Mouse (Mus musculus) hindbrain, embryonic 13.5 days (tissue): ENCODE data around the gene Cdh11. TPM values are rescaled to one million over a fixed set of nuclear protein-coding genes. Genes with fewer than 3 reads are reported as not detected.

Experiments used
- ATAC-seq: fragments of 200-750 bp; cut with Nextera tagmentation; 2 replicates; pipeline ENCODE4 v1.8.0; 2017; ENCODE audit warnings: moderate TSS enrichment; ENCODE audit not compliant: low FRiP score
- H3K27ac ChIP-seq: fragments of 300-500 bp; sonication (generic); 2 replicates; pipeline ENCODE4 v1.5.1; 2015; ENCODE audit warnings: inconsistent platforms, mild to moderate bottlenecking, moderate library complexity
- H3K27me3 ChIP-seq: fragments of 300-500 bp; sonication (generic); 2 replicates; pipeline ENCODE4 v1.6.1; 2015; ENCODE audit warnings: mild to moderate bottlenecking, inconsistent platforms
- H3K36me3 ChIP-seq: fragments of 300-500 bp; sonication (generic); 2 replicates; pipeline ENCODE4 v1.6.1; 2015; ENCODE audit warnings: mild to moderate bottlenecking, inconsistent platforms
- H3K4me1 ChIP-seq: fragments of 300-500 bp; sonication (generic); replicated peaks from 2 replicates; pipeline ENCODE4 v1.6.1; 2015; ENCODE audit warnings: inconsistent platforms
- H3K4me2 ChIP-seq: fragments of 300-500 bp; sonication (generic); 2 replicates; pipeline ENCODE4 v1.6.1; 2015; ENCODE audit warnings: inconsistent platforms, mild to moderate bottlenecking, moderate library complexity
- H3K4me3 ChIP-seq: fragments of 300-500 bp; sonication (generic); 2 replicates; pipeline ENCODE4 v1.5.1; 2015; ENCODE audit warnings: mild to moderate bottlenecking, inconsistent platforms
- H3K9ac ChIP-seq: fragments of 300-500 bp; sonication (generic); 2 replicates; pipeline ENCODE4 v1.6.1; 2015; ENCODE audit warnings: mild to moderate bottlenecking, inconsistent platforms
- H3K9me3 ChIP-seq: fragments of 300-500 bp; sonication (generic); 2 replicates; pipeline ENCODE4 v1.6.1; 2016; ENCODE audit warnings: inconsistent platforms
- WGBS: fragments of 180-500 bp; shearing (Covaris S2); methylation state at CpG from one replicate; pipeline ENCODE4 v1.1.7; 2015; 5-methylcytosine and 5-hydroxymethylcytosine counted together
- polyA plus RNA-seq: library from polyadenylated mRNA; unstranded; fragments of >200 nt; fragmentation: Nextera tagmentation; extraction: Ambion mirVana; gene quantifications from 2 replicates; pipeline ENCODE4 v1.2.1, GENCODE M21; 2015

Cdh11 gene
- polyA plus RNA-seq, 1 experiment from 2014 or later = 34.9 TPM

GRCm38 (mm10) chr8:102753839-102754238, 31.6 kb downstream of the Cdh11 start:
- H3K9ac ChIP-seq = no peak overlapping the region
- no peaks in the 10 kb centered on the region for H3K4me1 ChIP-seq
- H3K4me3 ChIP-seq = no peak overlapping the region
- 88% methylated on average over 5 of the region's 5 CpGs for WGBS
- no peaks in the 10 kb centered on the region for H3K9me3 ChIP-seq
- no peaks in the 10 kb centered on the region for H3K36me3 ChIP-seq
- no peak overlapping the region for H3K27ac ChIP-seq
- H3K4me2 ChIP-seq = no peak overlapping the region
- H3K27me3 ChIP-seq = no peaks in the 10 kb centered on the region
- no peak for ATAC-seq

GRCm38 (mm10) chr8:102742940-102743339, 42.5 kb downstream of the Cdh11 start:
- Histone ChIP-seq H3K27ac (no peak overlapping the region), H3K9ac (no peak overlapping the region), H3K36me3 (no peaks in the 10 kb centered on the region), H3K4me2 (no peak overlapping the region), H3K27me3 (no peaks in the 10 kb centered on the region), H3K4me1 (peaks cover 19% of the 10 kb centered on the region), H3K4me3 (no peak overlapping the region), H3K9me3 (no peaks in the 10 kb centered on the region)
- ATAC-seq = no peak
- WGBS = 87% methylated on average over 3 of the region's 3 CpGs

- Histone ChIP-seq H3K4me1 (peaks cover 19% of the 10 kb centered on the region), H3K27ac (no peak overlapping the region), H3K36me3 (no peaks in the 10 kb centered on the region), H3K27me3 (no peaks in the 10 kb centered on the region), H3K4me2 (no peak overlapping the region), H3K9me3 (no peaks in the 10 kb centered on the region), H3K4me3 (no peak overlapping the region), H3K9ac (no peak overlapping the region)
- no peak for ATAC-seq
- WGBS = 72% methylated on average over 5 of the region's 5 CpGs
Observed at GRCm38 (mm10) chr8:102742008-102742591, 43.3 kb downstream of the Cdh11 start.

GRCm38 (mm10) chr8:102740963-102741362, 44.5 kb downstream of the Cdh11 start:
- ATAC-seq = no peak
- WGBS = 95% methylated on average over 4 of the region's 4 CpGs
- H3K27ac ChIP-seq = no peak overlapping the region
- no peak overlapping the region for H3K4me3 ChIP-seq
- peaks cover 19% of the 10 kb centered on the region for H3K4me1 ChIP-seq
- H3K27me3 ChIP-seq = no peaks in the 10 kb centered on the region
- H3K4me2 ChIP-seq = no peak overlapping the region
- no peaks in the 10 kb centered on the region for H3K36me3 ChIP-seq
- H3K9ac ChIP-seq = no peak overlapping the region
- no peaks in the 10 kb centered on the region for H3K9me3 ChIP-seq

- H3K36me3 ChIP-seq = no peaks in the 10 kb centered on the region
- H3K4me3 ChIP-seq = no peak overlapping the region
- no peak overlapping the region for H3K4me2 ChIP-seq
- peaks cover 24% of the 10 kb centered on the region for H3K4me1 ChIP-seq
- peak; percentile 80 for ATAC-seq
- no peaks in the 10 kb centered on the region for H3K27me3 ChIP-seq
- no peaks in the 10 kb centered on the region for H3K9me3 ChIP-seq
- peak overlapping the region; percentile 60; the same call in 1 of the 2 replicates for H3K27ac ChIP-seq
- peak overlapping the region; percentile 24; the same call in 1 of the 2 replicates for H3K9ac ChIP-seq
- WGBS = 77% methylated on average over 7 of the region's 7 CpGs
Observed at GRCm38 (mm10) chr8:102738961-102739487, 46.4 kb downstream of the Cdh11 start.

- Histone ChIP-seq H3K9ac (no peak overlapping the region), H3K4me1 (peaks cover 24% of the 10 kb centered on the region), H3K27ac (0 out of 2 replicates have a peak overlapping the region, but pooled peaks have one; percentile 46)
Observed at GRCm38 (mm10) chr8:102738395-102738794, 47.0 kb downstream of the Cdh11 start.

GRCm38 (mm10) chr8:102734419-102734818, 51.0 kb downstream of the Cdh11 start:
- Histone ChIP-seq H3K27me3 (no peaks in the 10 kb centered on the region), H3K4me2 (no peak overlapping the region), H3K4me1 (peaks cover 17% of the 10 kb centered on the region), H3K36me3 (no peaks in the 10 kb centered on the region), H3K4me3 (no peak overlapping the region), H3K9ac (no peak overlapping the region), H3K9me3 (no peaks in the 10 kb centered on the region), H3K27ac (no peak overlapping the region)
- 52% methylated on average over 1 of the region's 1 CpGs for WGBS
- peak; percentile 40; the same call in 1 of the 2 replicates for ATAC-seq

More at GRCm38 (mm10) chr8:102738395-102738794, 47.0 kb downstream of the Cdh11 start:
- Histone ChIP-seq H3K27me3 (no peaks in the 10 kb centered on the region), H3K36me3 (no peaks in the 10 kb centered on the region), H3K4me2 (no peak overlapping the region), H3K9me3 (no peaks in the 10 kb centered on the region), H3K4me3 (no peak overlapping the region)
- WGBS = 89% methylated on average over 7 of the region's 7 CpGs
- no peak for ATAC-seq

- no peak overlapping the region for H3K4me3 ChIP-seq
- H3K9ac ChIP-seq = no peak overlapping the region
- peak overlapping the region; percentile 27; the same call in 1 of the 2 replicates for H3K4me2 ChIP-seq
- H3K4me1 ChIP-seq = peaks cover 16% of the 10 kb centered on the region
- ATAC-seq = peak; percentile 93
- 17% methylated on average over 10 of the region's 10 CpGs for WGBS
- H3K27me3 ChIP-seq = no peaks in the 10 kb centered on the region
- H3K27ac ChIP-seq = no peak overlapping the region; the same call in 1 of the 2 replicates
- no peaks in the 10 kb centered on the region for H3K9me3 ChIP-seq
- no peaks in the 10 kb centered on the region for H3K36me3 ChIP-seq
Observed at GRCm38 (mm10) chr8:102726206-102726935, 59.1 kb downstream of the Cdh11 start.

GRCm38 (mm10) chr8:102725496-102725895, 59.9 kb downstream of the Cdh11 start:
- no peak overlapping the region for H3K4me2 ChIP-seq
- H3K27ac ChIP-seq = no peak overlapping the region
- peaks cover 16% of the 10 kb centered on the region for H3K4me1 ChIP-seq
- H3K36me3 ChIP-seq = no peaks in the 10 kb centered on the region
- H3K9ac ChIP-seq = no peak overlapping the region
- no peak overlapping the region for H3K4me3 ChIP-seq
- ATAC-seq = no peak; the same call in 1 of the 2 replicates
- H3K27me3 ChIP-seq = no peaks in the 10 kb centered on the region
- H3K9me3 ChIP-seq = no peaks in the 10 kb centered on the region
- 60% methylated on average over 3 of the region's 3 CpGs for WGBS

GRCm38 (mm10) chr8:102715956-102716355, 69.5 kb downstream of the Cdh11 start:
- peaks cover 4% of the 10 kb centered on the region; the same call in 1 of the 2 replicates for H3K36me3 ChIP-seq
- no peak overlapping the region for H3K9ac ChIP-seq
- H3K9me3 ChIP-seq = no peaks in the 10 kb centered on the region
- 70% methylated on average over 4 of the region's 4 CpGs for WGBS
- ATAC-seq = no peak
- no peak overlapping the region for H3K4me2 ChIP-seq
- no peak overlapping the region for H3K27ac ChIP-seq
- no peaks in the 10 kb centered on the region for H3K27me3 ChIP-seq
- peaks cover 9% of the 10 kb centered on the region for H3K4me1 ChIP-seq
- no peak overlapping the region for H3K4me3 ChIP-seq

- Histone ChIP-seq H3K27me3 (no peaks in the 10 kb centered on the region), H3K9me3 (no peaks in the 10 kb centered on the region), H3K9ac (no peak overlapping the region), H3K4me1 (0 out of 2 replicates have a peak, but pooled peaks cover 4% of the 10 kb centered on the region), H3K4me3 (no peak overlapping the region), H3K36me3 (no peaks in the 10 kb centered on the region), H3K27ac (no peak overlapping the region), H3K4me2 (no peak overlapping the region)
- no peak for ATAC-seq
- WGBS = 22% methylated on average over 7 of the region's 7 CpGs
Observed at GRCm38 (mm10) chr8:102707305-102707704, 78.1 kb downstream of the Cdh11 start.

GRCm38 (mm10) chr8:102705376-102705905, 80.0 kb downstream of the Cdh11 start:
- ATAC-seq = no peak
- H3K4me1 ChIP-seq = 0 out of 2 replicates have a peak, but pooled peaks cover 4% of the 10 kb centered on the region
- no peaks in the 10 kb centered on the region for H3K9me3 ChIP-seq
- WGBS = 65% methylated on average over 7 of the region's 7 CpGs
- no peak overlapping the region for H3K4me2 ChIP-seq
- H3K36me3 ChIP-seq = no peaks in the 10 kb centered on the region
- no peak overlapping the region for H3K4me3 ChIP-seq
- H3K27me3 ChIP-seq = no peaks in the 10 kb centered on the region
- H3K27ac ChIP-seq = no peak overlapping the region
- H3K9ac ChIP-seq = no peak overlapping the region
